Mouse (Mus musculus) frontal cortex, adult (tissue): ENCODE measurements around the gene Pafah1b3.
A peak's percentile ranks its signal among the peaks of the same experiment; 100 is the strongest.

Experiments used
- ATAC-seq: cut with Nextera tagmentation; 2 replicates; pipeline ENCODE4 v1.9.2; 2017; ENCODE audit warnings: mild to moderate bottlenecking, moderate library complexity, mixed read lengths; ENCODE audit not compliant: low TSS enrichment

Pafah1b3 gene

GRCm38 (mm10) chr7:25281734-25282601, 15.8 kb downstream of the Pafah1b3 start:
- ATAC-seq = peak; percentile 25

- no peak for ATAC-seq
Measured at GRCm38 (mm10) chr7:25281166-25281733, 16.5 kb downstream of the Pafah1b3 start.

DNA sequence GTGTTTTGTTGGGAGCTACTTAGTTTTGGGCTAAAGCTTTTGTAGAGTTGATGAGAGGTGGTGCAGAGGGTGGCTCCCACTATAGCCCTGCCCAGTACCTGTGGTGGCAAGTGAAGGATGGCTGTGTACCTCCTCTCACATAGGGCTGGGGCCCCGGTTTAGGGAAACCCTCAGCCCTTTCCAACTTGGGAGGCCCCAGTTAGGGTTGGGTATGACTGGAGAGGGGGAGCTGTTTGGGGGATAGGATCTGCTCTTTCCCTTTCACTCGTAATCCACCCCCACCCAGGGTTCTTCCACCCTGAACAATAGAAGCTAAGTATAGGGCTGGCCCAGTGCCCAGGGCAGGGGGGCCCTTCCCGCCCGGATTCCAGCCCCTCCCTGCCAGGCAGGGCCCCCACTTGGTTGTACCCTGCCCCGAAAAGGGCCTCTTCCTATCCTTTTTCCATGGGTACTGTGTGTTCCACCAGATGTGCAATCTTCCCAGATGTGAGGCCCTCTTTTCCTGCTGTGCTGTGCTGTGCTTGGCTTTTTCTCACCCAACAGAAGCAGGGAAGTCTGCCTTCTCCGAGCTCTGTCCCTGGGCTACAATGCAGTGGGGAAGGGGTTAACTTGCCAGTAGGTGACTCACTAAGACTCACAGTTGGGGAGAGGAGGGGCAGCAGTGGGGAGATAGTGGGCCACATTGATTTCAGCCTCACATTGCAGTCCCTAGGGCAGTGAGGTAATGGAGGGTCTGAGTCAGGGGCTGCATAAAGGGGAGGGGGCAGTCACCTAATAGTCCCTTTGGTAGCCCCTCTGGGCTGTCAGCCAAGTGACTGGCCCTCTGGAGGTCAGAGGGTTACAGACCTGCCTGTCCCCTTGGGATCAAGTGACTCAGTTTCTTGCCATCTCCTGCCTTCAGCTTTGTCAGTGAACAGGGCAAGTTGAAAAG, 17.7 kb downstream of the Pafah1b3 start:
- ATAC-seq = no peak

DNA sequence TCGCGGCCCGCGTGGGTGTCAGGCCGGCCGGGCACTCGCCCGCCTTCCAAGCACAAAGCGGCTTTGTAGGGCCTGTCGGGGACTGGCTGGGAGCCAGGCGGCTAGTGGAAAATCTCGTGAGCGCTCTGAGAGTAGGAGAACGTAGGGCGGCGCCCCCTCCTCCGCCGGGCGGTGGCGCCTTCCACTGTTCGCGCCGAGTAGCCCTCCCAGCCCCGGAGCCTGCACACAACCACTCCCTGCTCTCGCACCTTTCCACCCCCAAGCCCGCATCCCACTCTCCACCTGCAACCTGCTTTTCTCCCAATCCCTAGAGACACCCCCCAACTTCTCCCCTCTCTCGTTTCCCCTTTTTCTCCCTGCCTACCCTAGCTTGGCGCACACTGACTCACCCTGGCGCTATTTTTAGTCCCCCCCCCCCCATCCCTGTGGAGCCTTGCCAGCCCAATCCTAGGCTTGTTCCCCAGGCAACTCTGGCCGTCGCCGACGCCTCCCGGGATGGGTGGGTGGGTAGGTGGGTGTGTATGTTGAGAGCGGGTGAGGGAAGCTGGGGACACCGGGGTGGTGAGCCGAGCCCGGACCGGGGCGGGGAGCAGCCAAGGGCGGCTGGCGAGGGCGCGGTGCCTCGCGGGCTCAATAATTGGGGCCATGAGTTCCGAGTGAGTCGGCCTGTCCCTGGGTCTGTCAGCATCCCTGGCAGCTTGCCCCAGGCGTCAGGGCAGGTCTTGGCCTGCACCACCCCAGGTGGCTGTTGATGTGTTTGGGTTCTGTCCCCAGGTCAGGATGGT, 18.5 kb downstream of the Pafah1b3 start:
- ATAC-seq = peak; percentile 21

DNA sequence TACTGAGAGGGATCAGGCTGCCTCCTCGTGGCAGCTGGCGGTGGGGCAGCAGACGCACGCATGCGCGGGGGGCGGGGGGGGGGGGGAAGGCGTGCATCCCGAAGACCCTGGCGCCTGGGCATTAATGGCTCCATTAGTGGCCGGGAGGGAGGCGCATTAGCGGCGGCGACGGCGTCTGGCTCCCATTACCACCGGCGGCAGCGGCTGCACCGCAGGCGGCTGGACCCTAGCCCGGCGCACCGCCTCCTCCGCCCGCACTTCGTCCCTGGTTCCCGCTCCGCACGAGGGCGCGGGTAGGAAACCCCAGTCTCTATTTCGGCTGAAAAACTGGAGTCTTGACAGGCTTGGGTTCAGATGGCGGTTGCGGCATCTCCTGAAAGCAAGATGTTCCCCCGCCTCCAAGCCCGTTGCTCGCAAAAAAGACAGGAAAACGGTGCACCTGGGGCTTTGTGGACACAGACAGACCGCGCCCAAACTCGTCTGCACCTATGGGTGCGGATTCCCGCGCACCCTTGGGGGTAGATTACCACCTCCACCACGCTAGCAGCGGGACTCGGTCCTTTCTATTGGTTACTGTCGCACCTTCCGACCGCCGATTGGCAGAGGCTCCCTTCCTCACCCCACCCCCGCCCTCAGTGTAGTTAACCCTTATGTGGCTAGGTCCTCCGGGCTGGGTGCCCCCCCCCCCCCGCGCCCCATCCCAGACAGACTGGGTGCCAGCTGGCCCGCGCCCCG, 19.3 kb downstream of the Pafah1b3 start:
- peak; percentile 11 for ATAC-seq

DNA sequence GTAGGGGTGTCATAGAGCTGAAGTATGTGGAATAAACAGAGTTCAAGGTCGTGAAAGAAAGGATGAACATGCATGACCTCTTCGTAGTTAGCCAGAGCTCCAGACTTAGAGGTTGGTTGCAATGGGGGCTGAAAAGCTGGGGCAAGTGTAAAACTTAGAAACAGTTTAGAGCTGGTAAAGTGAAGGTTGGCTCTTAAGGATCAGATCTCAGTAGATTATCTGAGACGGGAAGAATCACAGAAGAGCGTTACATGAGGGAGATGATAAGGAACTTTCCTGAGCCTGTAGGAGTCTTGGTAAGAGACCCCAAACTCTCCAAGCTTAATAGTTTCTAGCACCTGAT, 19.8 kb downstream of the Pafah1b3 start:
- no peak for ATAC-seq

DNA sequence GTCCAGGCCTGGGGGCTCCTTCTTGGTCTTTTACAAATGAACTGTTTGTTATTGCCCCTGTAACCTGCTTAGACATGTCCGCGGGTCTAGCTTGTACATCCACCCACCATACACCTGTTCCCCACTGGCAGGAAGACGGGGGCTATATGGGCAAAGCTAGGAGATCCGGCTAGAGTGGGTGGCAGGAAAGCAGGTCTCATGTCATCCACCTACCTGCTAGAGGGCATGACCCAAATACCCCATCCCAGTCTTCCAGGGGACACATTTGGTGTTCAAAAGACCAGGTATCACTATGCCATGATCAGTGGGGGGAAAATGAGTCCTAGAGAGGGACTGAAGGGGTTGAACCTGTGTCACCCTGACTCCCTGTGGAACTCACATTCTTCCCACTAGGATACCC, 20.4 kb downstream of the Pafah1b3 start:
- no peak for ATAC-seq

DNA sequence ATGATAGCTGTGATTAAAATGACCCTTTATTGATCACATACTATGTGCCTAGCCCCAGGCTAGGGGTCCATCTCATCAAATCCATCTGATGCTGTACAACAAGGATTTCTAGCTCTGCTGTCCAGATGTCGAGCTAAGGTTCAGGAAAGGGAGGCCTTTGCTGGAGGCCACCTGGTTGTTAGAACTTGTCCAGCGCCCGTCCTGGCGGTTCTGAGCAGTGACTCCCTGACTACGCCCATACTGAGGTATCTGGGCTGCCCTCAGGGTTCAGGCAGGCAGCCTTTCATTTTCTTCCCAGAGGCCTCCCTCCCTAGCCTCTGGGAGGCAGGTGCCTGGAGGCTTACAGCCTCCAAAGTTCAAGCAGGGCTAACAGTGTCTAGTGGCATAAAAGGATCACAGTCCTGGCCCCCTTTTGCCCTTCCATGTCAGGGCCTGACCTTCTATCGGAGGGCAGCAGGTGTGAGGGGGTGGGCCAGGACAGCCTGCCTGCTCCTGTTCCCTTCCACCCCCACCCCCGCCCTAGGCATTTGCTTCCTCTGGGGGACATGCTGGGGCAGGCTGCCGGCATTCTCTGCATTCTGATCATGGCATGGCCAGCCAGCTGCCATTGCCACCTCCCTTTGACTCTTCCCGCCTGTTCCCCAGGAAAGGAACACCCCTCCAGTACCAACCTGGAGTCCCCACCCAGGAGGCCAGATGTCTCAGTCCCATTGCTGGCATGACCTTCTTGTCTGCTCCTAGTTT, 22.1 kb downstream of the Pafah1b3 start:
- ATAC-seq = no peak

GRCm38 (mm10) chr7:25274996-25275395, 22.8 kb downstream of the Pafah1b3 start:
- no peak for ATAC-seq

DNA sequence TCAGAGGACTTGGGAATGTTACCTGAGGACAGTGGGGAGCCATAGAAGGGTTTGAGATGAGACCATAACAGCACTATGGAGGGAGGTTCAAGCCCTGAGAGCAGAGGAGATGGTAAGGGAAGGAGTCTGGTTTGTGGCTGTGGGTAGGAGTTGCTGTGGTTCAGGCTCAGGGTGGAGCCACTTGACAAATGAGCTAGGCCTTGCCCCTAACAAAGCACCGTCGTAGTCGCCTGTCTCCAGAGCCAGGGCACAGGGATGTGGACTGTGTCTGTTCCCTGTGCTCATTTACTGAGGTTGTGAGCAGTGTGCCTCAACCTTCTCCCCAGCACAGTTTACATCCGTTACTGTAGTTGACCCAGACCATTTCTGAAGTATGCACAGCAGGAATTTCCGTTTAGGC, 23.2 kb downstream of the Pafah1b3 start:
- no peak for ATAC-seq

DNA sequence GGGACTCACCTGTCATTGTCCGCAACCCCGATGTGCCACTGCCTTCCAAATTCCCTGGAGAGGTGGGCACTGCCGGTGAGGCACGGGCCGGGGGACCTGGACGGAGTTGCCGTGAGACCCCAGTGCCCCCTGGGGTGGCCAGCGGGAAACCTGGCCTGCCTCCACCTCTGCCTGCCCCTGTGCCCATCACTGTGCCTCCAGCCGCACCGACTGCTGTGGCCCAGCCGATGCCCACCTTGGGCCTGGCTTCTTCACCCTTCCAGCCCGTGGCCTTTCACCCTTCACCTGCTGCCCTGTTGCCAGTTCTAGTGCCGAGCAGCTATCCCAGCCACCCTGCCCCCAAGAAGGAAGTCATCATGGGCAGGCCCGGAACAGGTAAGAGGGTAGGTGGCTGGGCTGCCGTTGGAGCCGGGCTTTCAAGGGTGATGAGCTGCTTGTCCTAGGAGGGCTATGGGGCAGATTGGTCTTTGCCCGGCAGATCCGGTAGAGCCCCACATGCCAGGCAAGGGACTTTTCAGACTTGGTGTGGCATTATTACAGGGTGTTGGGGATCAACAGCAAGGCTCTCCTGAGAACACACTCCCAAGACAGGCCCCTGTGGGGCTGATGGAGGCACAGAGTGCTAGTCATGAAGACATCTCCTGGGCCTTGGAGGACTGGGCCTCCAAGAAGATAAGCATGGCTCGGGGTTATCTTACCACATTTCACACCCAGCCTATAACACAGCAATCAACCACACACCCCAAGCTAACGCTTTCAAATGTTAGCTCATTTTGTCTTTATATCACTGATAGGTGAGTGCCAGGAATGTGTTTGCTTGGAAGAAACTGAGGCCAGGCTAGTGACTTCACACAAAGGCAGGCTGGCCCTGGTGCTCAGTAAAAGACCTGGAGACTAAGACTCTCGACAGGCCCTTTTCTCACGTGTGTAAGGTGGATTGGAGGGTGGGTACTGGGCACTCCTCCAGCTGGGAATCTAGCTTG, 24.2 kb downstream of the Pafah1b3 start:
- ATAC-seq = no peak

- no peak for ATAC-seq
Measured at GRCm38 (mm10) chr7:25272445-25273258, 25.1 kb downstream of the Pafah1b3 start.

DNA sequence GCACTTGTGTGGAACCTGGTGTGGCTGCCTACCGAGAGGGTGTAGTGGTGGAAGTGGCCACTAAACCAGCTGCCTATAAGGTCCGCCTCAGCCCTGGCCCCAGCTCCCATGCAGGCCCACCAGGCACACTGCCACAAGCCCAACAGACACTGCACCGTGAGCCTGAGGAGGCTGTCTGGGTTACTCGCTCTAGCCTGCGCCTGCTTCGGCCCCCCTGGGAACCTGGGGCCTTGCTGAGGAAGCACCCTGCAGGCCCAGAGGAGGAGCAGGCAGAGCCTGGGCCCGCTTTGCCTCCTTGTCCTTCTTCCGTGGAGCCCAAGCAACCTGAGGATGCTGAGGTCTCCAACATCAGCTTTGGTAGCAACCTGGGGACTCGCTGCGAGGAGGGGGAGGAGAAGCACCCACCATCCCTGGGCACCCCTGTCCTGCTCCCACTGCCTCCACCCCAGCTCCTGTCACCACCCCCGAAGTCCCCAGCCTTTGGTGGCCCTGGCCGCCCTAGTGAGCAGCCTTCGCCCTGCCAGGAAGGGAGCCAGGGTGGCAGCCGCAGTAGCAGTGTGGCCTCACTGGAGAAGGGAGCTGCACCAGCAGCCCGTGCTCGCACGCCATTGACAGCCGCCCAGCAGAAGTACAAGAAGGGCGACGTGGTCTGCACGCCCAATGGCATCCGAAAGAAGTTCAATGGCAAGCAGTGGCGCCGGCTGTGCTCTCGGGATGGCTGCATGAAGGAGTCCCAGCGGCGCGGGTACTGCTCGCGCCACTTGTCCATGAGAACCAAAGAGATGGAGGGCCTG, 25.9 kb downstream of the Pafah1b3 start:
- ATAC-seq = no peak

DNA sequence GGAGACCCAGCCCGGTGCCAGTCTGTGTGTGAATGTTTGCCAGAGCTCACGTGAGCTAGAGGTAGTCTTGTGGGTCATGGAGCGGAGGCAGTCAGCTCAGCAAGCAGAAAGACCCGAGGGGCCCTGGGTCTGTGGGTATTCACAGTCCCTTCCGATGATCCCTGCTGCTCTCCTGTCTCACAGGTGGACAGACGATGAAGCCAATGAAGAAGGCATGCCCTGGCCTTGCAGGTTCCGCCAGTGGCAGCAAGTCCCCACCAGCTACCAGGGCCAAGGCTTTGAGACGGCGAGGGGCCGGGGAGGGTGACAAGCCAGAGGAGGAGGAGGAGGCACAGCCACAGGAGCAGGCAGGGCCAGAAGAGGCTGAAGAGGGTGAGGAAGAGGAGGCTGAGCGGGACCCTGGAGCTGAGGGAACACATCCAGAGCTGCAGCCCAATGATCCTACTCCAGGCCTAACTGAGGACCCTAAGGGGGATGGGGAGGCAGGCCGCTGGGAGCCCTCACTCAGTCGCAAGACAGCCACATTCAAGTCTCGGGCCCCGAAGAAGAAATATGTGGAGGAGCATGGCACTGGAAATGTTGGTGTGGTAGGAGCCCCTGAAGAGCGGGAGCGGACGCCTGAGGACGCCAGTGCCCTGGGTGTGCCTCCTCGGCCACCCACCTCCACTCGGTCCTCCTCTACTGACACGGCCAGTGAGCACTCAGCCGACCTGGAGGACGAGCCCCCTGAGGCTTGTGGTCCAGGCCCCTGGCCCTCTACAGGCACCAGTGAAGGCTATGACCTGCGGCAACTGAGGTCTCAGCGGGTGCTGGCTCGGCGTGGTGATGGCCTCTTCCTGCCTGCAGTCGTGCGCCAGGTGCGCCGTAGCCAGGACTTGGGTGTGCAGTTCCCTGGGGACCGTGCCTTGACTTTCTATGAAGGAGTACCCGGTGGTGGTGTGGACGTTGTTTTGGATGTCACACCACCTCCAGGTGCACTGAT, 26.8 kb downstream of the Pafah1b3 start:
- no peak for ATAC-seq

DNA sequence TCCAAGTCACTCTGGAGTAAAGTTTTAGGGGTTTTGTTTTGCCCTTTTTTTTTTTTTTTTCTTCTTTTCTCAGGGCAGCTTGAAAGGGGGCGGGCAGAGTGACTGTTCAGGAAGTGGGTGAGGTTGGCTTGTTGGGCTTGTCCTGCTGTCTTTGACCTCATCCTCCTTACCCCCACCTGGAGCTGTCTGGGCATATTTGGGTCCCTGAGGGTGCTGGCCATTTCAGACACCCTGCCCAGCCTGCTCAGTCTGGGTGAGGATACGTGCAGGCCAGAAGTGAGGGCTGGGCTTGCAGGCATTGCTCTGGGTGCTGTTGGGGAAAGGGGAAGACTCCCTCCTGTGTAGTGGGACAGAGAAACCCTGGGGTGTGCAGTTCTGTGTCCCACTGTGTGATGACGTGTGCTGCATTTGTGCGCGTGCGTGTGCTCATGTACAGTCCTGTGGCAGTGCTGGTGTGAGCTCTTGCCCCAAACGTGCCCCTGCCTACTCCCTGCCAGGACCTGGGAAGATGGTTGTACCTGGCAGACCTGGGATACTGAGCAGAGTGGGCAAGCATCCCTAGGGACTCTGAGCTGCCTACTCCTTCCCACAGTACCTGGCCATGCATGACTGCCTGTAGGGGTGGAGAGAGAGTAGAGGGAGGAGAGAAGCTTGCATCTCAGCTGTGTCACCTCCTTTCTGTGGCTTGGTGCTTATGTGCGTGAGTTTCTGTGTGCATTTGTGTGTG, 28.1 kb downstream of the Pafah1b3 start:
- no peak for ATAC-seq
